Mouse (Mus musculus): ENCODE data around the gene Zbtb49.

Gene Zbtb49

DNA sequence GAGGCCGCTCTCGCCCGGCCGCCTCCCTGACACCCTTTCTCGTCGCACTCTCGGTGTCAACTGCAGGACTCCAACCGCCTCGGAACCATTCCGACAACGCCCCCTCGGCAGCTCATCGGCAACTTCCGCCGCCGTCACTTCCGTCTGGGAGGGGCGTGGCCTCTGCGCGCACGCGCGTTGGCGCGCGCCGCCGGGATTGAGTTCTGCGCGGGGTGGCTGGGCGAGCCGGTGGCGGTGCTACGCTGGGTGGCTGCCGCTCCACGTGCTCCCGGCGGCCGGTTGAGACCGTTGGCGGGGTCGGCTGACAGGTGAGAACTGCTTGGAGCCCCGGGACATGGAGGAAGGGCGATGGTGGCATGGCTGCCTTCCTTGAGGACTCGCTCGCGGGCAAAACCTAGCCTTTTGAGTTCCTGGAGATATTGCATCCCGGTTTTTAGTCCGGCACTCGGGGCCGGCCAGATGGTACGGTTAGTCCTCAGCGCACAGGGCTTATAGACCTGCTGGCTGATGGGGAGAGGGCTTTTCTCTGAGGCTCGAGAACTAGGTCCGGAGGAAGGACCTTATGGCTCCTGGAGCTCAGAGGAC, at the start of gene Zbtb49, which contains the start of gene Lyar:
TSS of gene Zbtb49 (minus strand) at position 130 of the 585 bp plus-strand sequence.
TSS of gene Lyar (plus strand) at position 143 of the 585 bp plus-strand sequence.
- peak; percentile 99 for DNase-seq

DNA sequence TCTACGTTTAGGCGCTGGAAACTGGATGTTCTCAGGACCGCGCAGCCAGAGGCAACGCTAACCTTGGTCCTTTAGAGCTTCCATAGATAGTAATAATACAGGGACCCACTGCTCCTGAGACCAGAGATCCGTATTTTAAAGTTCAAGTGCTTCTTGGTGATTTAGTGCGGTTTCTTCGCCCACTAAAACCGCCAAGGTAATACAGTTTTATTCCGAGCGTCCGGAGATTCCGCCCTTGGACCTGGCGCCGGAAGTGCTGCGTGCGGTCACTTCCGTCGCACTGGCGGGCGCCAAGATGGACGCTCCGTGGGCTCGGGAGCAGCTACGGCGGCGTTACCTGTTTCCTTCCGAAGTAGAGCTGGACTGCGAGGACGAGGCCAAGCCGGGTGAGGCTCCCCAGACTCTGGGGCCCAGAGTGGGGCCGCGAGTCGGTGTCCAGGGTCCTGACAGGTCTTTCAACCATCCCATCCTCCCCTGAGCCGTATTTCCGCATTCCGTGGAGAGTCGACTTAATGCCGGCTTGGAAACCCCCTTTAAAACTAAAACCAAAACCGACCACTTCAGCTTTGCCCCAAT, 39.9 kb upstream of the Zbtb49 start, which contains the start of gene Tmem128:
TSS of gene Tmem128 (plus strand) at position 79 of the 576 bp plus-strand sequence.
- DNase-seq = peak; percentile 95

DNA sequence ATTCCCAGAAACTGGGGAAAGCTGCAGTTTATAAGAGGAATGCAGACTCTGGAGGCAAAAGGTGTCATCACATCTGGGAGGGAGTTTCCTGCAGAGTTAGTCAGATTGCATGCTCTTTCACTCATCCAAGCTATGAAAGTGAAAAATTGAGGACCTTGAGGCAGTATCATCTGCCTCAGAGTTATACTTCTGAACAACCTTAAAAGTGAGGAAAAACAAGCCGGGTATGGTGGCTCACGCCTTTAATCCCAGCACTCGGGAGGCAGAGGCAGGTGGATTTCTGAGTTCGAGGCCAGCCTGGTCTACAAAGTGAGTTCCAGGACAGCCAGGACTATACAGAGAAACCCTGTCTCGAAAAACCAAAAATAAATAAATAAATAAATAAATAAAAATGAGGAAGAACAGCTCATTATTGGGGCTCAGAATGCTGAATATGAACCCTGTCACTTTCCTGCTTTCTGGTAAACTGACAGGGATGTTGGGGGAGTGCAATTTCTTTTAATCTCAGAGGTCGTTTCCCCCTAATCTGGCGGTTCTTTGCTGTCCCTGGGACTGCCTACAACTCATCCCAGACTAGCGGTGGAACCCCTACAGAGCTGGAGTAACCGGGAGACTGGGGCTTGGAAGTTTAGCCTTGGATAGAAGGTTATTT, 39.3 kb upstream of the Zbtb49 start:
- peak; percentile 62 for DNase-seq

DNA sequence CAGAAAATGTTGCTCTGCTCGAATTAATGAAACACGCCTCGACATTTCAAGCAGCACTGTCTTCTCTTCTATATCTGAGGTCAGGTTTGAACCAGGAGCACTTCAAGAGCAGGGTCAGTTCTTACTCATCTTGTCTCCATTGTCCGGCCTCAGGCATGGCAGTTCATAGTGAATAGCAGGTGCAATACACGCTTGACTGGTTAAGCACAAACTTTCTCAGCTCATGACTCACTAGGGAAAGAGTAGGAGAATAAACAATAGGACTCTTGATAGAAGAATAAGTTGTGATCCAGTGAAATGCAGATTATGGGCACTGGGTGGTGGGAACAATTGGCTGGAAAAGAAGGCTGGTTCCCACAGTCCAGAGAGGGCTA, 38.5 kb upstream of the Zbtb49 start:
- peak; percentile 71 for DNase-seq

DNA sequence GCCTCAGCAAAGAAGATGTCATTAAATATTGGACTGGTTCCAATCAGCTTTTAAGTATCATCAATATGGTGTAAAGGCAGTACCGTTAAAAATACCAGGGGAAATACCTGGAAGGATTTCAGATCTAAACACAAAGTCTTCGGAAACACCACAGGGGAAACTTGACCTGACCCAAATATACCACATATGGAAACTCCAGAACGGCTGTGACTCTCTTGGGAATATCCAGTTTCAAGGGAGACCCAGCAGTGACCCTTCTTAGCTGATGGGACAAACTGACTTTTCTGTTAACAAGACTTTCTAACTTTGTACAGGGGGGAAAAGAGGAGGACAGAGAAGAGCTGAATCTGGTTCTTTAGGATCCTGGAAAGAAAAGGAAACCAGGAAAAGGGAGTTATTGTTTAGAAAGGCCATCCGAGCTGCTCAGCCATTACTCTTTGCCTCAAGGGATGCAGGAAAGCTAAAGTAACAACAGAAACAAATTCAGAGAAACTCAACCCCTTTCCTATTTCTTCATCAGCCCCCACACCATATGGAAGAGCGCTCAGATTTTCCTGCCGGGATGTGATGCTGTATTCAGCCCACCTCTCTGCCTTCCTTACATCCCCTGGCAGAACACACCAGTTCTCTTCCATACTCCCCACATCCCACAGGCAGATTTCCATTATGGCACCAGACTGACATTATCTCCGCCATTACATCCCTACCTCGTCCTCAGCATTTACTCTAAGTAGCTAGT, 37.9 kb upstream of the Zbtb49 start:
- peak; percentile 63 for DNase-seq

DNA sequence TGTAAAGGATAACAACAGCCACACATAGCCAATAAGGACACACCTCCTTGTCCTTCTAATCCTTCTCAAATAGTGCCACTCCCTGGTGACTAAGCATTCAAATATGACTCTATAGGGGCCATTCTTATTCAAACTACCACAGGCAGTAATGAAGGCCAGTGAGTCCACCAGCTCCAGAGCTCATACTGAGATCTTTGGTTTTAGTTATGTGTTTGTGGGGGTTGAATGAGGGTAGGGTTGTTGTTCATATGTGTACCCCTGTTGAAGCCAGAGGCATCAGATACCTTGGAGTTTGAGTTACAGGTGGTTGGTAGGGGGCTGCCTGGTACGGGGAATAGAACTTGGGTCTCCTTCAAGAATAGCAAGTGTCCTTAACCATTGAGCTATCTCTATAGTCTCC, 36.3 kb upstream of the Zbtb49 start:
- DNase-seq = peak; percentile 58

DNA sequence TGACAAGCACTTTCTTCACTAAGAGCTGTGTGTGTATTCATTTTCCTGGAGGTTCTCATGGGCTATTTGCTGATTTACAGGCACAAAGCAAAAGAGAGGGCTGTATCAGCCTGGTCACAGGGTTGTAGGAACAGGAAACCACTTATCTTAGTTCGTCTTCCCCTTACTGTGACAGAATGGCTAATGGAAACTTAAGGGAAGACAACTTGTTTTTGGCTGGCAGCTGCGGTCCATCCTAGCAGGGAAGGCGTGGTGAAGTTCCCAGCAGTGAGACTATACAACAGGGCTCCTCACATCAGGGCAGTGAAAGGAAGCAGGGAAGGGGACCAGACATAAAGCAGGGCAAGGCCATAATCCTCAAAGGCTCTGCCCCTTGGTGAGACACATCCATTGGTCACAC, 35.4 kb upstream of the Zbtb49 start:
- peak; percentile 86 for DNase-seq

DNA sequence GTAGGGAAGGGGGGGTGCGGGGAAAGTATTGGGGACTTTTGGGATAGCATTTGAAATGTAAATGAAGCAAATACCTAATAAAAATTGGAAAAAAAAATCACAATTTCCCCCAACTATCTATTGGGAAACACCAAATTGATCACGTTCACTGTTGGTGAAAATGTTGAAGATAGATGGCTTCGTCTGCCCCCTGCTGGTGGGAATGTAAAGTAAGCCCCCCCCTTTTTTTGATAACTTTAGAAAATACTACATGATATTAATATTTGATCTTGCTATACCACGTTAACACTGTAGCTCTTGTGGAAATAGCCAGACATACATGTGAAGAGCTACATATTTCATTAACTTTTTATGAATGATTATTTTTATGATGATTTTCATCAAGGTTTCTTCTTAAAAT, 34.9 kb upstream of the Zbtb49 start:
- peak; percentile 40 for DNase-seq

DNA sequence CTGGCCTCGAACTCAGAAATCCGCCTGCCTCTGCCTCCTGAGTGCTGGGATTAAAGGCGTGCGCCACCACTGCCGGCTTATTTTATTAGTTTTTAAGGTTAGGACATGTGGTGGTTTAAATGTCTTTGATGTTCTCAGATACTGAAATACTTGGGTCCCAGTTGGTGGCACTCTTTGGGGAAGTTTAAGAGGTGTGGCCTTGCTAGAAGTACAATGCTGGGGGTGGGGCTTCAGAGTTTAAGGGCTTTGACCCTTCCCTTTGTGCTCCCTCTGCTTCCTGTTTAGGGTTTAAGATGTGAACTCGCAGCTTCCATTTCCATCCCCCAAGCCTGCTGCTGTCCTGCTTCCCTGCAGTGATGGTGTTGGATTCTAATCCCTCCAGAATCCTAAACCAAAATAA, 21.7 kb upstream of the Zbtb49 start:
- DNase-seq = peak; percentile 58

DNA sequence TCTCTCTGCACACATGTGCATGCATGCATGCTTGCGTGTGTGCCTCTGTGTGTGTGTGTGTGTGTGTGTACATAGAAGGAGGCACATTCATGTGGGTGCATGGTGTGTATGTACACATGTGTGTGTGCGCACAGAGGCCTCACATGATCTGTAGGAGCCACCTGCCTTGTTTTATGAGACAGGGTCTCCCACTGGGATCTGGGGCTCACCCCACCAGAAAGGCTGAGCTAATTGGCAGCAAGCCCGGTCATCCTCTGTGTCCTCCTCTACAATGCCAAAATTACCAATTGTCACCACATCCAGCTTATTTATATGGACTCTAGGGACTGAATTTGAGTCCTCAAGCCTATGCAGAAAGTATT, 21.2 kb upstream of the Zbtb49 start:
- peak; percentile 75 for DNase-seq

DNA sequence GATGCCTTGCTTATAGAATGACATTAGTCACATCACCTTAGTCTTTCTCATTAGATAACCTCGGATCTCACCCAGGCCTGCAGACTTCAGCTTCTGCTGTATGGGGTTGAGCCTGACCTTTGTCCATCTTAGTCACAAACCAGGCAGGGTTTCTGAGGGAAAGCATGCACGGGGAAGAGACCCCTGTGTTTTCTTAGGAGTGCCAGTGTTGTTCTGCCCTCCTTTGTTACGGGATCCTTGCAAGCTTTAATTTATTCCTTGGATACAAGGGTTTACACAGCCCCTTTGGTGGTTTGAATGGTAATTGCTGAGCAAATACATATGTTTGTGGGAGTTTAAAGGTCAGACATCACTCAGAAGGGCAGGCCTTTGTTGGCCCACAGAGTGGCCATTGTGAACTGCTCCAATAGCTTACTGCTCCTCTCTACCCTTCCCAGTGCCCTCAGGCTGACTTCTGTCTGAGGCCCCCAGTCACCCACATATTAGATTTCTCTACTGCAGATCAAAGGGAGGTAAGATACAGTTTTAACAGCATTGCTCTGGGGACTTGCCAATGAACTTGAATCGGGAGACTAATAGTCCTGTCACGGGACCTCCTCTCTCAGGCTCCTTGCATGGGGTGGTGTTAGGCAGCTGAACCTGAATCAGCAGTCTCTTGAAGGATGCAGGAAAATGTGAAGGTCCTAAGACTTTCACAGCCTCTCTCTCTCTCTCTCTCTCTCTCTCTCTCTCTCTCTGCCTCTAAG, 20.6 kb upstream of the Zbtb49 start:
- DNase-seq = peak; percentile 82

DNA sequence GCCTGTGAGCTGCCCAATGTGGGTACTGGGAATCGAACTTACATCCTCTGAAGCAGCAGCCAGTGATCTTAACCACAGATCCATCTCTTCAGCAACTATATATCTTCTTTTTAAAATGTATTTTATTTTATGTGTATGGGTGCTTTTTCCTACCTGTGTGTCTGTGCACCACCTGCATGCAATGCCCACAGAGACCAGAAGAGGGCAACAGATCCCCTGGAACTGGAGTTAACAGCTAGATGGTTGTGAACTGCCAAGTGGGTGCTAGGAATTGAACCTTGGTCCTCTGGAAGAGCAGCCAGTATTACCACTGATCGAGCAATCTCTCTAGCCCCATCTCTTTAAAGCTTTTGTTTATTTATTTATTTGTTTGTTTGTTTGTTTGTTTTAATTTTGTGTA, 16.4 kb upstream of the Zbtb49 start:
- peak; percentile 76 for DNase-seq

DNA sequence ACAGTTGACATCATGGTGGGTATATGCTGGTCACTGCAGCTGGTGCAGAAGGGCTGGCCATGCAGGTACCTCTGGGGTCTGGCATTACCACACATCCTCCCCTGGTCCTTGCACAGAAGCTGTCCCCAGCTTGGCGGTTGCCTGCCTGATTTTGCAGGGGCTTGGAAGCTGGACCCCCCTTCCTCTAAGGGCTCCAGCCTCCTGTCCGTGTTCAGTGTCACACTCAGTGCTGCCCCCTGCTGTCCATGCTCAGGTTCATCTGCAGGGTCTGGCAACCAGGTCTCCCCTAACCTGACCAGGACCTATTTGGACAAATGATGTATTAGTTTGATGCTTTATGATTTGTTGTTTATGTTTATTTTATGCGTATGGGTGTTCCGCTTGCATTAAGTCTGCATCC, 15.2 kb upstream of the Zbtb49 start:
- peak; percentile 92 for DNase-seq

DNA sequence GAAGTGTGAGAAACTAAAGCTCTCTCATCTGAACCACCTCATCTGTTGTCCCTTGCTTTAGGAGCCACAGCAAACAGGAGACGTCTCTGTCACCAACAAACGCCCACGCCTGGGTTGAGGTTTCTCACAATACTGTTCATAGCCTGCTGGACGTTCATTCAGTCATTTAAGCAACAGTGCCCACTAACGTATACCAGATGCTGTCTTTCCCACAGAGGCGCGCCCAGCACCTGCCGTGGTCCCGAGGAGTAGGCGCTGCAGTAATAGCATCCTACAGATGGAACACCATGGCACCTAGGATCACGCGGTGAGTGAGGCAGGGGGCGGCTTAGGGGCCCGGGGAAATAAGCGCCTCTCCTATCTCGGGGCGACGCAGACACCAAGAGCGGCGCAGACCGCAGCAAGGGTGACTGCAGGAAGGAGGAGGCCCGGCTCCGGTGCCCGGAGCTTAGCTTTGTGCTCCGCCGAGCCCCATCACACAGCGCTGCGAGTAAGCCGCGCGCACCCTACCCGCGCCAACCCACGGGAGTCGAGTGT, 418 bp downstream of the Zbtb49 start:
- DNase-seq = no peak

DNA sequence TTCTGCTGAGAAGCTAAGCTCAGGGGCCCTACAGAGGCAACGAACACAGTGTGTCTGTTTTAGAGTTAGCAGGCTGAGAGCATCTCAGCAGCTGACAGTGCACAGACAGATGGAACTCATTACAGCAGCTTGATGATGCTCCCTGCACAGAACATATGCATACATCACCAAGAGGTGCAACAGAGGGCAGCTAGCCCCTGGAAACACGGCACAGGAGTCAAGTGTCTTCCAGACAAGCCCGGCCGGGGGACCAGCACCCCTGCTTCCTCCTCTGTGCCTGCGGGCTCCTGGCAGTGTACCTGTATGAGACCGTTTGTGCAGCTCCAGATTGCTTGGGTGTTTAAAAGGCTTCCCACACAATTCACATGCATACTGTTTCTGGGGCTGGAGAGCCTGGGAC, 7.2 kb downstream of the Zbtb49 start:
- no peak for DNase-seq

DNA sequence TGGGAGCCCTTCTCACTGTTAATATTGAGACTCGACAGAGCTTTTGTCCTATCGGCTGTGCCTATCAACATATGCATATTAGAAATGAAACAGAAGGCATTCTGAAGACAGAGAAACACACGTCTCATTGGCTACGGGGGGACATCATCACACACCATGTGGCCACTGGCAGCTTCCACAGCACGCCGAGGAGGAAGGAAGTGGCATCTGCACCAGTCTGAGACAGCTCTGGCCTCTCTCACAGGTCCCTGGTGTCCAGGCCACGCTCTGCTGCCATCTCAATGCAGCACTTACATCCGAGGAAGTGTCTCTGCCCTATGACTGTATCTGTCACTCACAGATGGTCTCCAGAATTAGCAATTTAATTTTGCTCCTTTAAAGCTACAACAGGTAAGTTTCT, 8.6 kb downstream of the Zbtb49 start:
- DNase-seq = no peak

DNA sequence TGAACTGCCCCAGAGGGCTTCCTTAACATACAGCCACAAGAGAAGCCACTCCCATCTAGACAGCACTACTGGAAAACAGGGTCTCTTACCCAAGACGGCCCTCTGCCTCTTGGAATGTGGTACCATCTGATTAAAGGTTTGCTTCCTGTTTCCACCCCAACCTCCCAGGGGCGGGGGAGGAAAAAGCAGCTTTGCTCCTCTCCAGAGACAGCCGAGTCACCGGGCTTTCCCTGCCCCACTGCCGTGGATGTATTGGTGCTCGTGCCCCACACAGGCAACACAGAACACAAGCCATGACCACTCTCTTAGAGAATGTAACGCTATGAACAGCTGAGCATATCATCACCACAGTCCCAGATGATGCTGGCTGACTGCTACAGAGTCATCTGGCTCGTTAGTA, 11.3 kb downstream of the Zbtb49 start:
- DNase-seq = no peak

DNA sequence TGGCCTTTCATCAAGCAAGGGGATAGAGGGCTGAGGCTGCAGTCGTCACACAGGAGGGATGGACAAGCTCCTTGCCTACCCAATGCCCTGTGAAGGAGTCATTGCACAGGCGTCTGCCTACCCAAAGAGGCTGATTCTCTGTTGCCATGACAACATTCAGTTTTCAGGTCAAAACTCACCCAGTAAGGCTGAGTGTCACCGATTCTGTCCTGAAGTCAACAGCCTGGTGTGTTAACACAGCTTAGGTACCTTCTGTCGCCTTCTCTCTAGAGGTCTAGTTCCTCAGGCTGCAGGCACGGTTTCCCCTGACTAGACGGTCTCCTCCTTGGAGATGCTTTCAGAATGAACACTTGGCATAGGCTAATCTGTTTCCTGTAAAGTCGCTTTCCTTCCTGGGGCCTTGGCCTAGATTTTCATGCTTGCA, 14.9 kb downstream of the Zbtb49 start:
- no peak for DNase-seq

DNA sequence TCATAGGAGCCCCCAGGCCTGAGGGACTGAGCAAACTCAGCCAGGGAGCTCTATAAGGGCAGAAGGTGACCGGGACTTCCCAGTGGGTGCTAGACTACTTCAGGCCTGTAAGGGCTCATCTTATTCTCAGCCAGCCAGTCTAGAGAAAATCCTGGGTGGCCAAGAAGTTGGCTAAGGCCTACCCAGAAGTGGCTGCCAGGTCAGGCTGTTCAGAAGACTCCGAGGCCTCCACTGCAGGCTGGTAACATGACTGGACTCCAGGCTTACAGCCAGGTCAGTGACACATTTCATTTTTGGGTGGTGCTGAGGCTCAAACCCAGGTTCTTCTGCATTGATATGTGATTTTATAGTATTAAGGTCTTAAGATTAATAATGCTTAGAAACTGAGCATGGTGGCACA, 20.6 kb downstream of the Zbtb49 start:
- no peak for DNase-seq

DNA sequence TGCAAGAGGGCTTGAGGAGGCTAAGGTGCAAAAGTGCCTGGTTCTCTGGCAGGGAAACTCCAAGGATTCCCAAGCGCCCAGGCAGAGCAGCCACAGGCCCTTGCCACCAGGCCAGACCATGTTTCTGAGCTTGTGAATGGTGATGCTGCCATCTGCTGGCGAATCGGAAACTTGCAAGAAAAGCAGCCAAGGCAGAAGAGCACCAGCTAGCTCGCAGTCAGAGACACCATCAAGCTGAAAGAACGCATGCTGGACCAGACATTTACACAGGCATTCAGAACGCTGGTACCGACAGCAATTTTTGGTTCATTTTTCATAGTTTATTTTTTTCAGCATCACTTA, 22.8 kb downstream of the Zbtb49 start:
- DNase-seq = peak; percentile 95

DNA sequence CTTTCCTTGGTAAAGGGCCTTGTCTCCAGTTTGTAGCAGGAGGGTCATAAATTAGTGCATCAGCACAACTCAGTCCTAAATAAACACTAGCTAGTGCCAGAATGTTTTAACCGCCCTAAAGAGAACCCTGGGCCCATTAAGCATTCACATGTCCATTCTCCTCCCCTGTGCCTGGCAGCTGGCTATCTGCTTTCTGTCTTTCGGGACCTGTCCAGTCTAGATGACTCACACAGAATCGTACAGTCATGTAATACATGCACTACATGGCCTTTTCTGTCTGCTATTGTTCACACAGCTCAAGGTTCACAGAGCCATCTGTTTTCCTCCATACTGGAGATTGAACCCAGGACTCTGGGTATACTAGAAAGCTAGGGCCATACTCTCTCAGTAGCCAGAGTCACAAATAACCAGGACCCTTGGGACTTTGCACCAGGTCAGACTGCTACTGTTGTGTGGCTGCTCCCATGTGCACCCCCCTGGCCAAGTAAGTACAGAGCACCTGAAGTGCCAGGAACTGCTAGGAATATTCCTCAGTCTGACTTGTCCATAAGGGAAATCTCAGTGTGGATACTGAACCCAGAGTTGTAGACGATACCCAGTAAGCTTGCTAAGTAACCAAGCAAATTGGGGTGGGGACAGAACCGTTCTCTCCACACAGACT, 23.3 kb downstream of the Zbtb49 start:
- DNase-seq = no peak

DNA sequence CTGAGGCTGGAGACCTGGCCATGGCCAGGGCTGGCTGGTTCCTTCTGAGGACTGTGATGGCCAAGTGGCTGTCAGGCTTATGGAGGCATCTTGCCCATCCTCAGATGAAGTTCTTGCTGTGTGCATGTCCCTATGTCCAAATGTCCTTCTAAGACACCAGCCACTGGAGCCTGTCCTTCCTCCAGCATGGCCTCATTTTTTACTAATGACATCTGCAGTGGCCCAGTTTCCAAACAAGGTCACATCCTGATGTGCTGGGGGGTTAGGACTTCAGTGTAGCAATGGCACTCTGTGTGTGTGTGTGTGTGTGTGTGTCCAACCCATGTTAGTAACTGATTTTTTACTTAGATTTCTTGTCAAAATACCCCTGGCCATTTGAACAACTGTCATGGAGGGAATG, 24.3 kb downstream of the Zbtb49 start:
- DNase-seq = no peak
